Mouse (Mus musculus) spleen, adult 2 months (tissue): ENCODE results near the gene Dapk2. TPM values are rescaled to one million over a fixed set of nuclear protein-coding genes. Genes with fewer than 3 reads are reported as not detected.

Experiments
- DNase-seq, 2 experiments: peaks; one replicate each; pipeline versions ENCODE4 v3.0.0 to v3.0.0-alpha.2; 2012 to 2021; ENCODE audit warnings: low spot score in 2 of 2, low read depth in 1 of 2
- H3K27ac ChIP-seq: fragments of 200-500 bp; 2 replicates; pipeline ENCODE4 v1.5.1; 2012; ENCODE audit warnings: low read length, inconsistent platforms; ENCODE audit not compliant: insufficient read depth
- H3K27me3 ChIP-seq: fragments of 200-500 bp; 2 replicates; pipeline ENCODE4 v1.6.1; 2012; ENCODE audit warnings: mild to moderate bottlenecking, moderate library complexity, low read length, inconsistent platforms; ENCODE audit not compliant: control insufficient read depth, insufficient read depth
- H3K36me3 ChIP-seq: fragments of 200-500 bp; 2 replicates; pipeline ENCODE4 v1.6.1; 2012; ENCODE audit warnings: mild to moderate bottlenecking, low read length, inconsistent platforms; ENCODE audit not compliant: control insufficient read depth, insufficient read depth
- H3K4me1 ChIP-seq: fragments of 200-500 bp; 2 replicates; pipeline ENCODE4 v1.6.1; 2011; ENCODE audit warnings: inconsistent platforms; ENCODE audit not compliant: control insufficient read depth, insufficient read depth, insufficient read length
- H3K4me3 ChIP-seq: fragments of 200-500 bp; 2 replicates; pipeline ENCODE4 v1.5.1; 2011; ENCODE audit warnings: mild to moderate bottlenecking, inconsistent platforms; ENCODE audit not compliant: insufficient read depth, insufficient read length; ENCODE audit errors: extremely low read depth
- CTCF ChIP-seq: fragments of 200-500 bp; IDR thresholded peaks from 2 replicates; pipeline ENCODE4 v1.5.1; 2011; ENCODE audit warnings: mild to moderate bottlenecking, inconsistent platforms; ENCODE audit not compliant: insufficient read depth, insufficient read length, insufficient replicate concordance; ENCODE audit errors: extremely low read depth
- POLR2A ChIP-seq: fragments of 200-500 bp; IDR thresholded peaks from 2 replicates; pipeline ENCODE4 v1.6.1; 2011; ENCODE audit warnings: low read depth, low read length, inconsistent platforms
- WGBS: fragments of 180-500 bp; shearing (Covaris S2); methylation state at CpG from one replicate; pipeline ENCODE4 v1.1.7; 2018; 5-methylcytosine and 5-hydroxymethylcytosine counted together
- polyA plus RNA-seq: library from polyadenylated mRNA; depleted of rRNA; stranded (reverse); fragments of >200 nt; gene quantifications from 2 replicates; pipeline ENCODE4 v1.2.3, GENCODE M21; 2012; rRNA removed

Dapk2 gene
- polyA plus RNA-seq, 1 experiment, result 11.9 TPM

DNA sequence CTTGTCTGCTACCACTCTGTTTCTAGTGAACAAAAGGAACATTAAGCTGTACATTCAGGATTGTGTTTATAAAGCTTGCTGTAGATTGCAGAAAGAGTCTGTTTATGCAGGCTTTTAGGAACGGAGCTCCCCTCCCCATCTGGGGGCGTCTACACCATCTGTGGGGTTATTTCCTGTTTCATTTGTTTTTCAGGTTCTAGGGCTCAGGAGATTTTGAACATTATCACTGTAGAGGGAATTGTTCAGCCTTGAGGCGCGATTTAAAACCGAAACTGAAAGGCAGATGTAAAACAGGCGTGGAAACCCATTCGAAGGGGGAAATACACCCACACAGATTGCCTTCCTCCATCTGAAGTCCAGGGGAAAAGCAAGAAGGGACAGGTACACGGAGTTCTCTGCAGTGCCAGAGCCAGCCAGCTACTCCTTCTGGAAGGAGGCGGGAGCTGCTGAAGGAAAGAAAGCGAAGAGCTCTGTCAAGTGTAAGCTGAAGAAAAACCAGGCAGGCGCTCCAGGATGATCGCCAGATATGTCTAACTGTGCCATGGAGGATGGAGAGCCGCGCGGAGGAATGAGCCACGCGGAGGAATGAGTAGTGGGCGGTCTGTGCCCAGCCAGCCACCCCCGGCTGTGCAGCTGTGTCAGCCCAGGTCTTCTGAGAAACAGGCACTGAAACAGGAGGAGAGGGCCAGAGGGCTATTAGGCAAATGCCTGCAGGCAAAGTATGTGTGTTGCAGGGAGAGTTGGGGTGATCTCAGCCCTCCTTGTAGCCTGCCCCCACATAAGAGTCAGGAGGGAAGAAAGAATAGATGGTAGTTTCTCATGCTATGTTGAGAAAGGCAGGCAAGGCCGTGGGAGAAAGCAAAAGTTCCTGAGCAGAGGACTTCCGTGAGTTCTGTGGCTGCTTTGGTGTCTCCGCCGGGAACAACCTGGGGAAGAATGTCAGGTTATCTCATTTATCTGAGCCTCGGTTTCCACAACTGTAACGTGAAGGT is 147.4 kb downstream of the Dapk2 start:
- no peaks in the 10 kb centered on the region for H3K36me3 ChIP-seq
- TF ChIP-seq POLR2A (no peak), CTCF (no peak)
- no peaks in the 10 kb centered on the region for H3K27me3 ChIP-seq
- WGBS, result 20% methylated on average over 25 of the region's 25 CpGs
- H3K4me1 ChIP-seq, result no peaks in the 10 kb centered on the region
- H3K27ac ChIP-seq, result peak overlapping the region; percentile 78
- H3K4me3 ChIP-seq, result peak overlapping the region; percentile 66
- DNase-seq, result peak; percentile 45

DNA sequence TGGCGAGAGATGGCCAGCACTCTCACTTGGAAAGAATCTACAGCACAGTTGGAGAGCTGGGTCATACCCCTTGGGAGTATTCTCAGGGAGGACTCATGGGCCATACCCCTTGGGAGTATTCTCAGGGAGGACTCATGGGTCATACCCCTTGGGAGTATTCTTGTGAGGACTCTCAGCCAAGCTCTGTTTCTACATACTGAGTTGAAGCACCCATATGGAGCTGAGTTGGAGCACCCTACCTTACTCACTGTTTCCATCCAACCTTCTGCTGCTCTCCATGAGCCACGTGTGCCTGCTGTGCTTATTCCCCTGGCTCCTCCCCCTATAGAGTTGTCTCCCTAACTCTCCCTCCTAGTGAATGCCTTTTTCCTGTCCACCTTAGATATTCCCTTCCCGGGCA is 148.4 kb downstream of the Dapk2 start:
- H3K27me3 ChIP-seq, result no peaks in the 10 kb centered on the region
- 84% methylated on average over 3 of the region's 3 CpGs for WGBS
- no peak overlapping the region for H3K4me3 ChIP-seq
- no peak for DNase-seq
- H3K36me3 ChIP-seq, result no peaks in the 10 kb centered on the region
- no peak for TF ChIP-seq CTCF
- TF ChIP-seq POLR2A, result no peak
- no peak overlapping the region for H3K27ac ChIP-seq
- H3K4me1 ChIP-seq, result no peaks in the 10 kb centered on the region

DNA sequence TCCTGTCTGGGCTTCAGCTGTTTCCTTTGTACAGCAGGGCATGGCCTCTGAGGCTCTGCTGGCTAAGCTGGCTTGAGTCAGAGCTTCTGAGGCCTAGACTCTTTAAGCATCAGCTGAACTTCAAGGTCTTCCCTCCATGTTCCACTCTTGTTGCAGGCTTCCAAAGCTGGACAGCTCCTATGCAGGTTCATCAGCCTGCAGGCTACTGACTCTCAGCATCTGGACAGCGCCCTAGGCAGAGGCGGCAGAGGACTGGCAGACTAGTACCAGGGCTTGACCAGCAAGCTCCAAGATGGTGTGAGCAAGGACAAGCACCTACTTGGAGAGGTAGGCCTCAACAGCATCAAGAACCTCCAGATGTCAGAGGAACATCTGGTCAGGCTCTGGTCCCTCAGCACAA is 149.3 kb downstream of the Dapk2 start:
- H3K36me3 ChIP-seq, result no peaks in the 10 kb centered on the region
- H3K27me3 ChIP-seq, result no peaks in the 10 kb centered on the region
- WGBS, result 51% methylated on average over 2 of the region's 2 CpGs
- TF ChIP-seq POLR2A (no peak), CTCF (no peak)
- H3K4me1 ChIP-seq, result no peaks in the 10 kb centered on the region
- no peak overlapping the region for H3K4me3 ChIP-seq
- no peak overlapping the region for H3K27ac ChIP-seq
- DNase-seq, result no peak

DNA sequence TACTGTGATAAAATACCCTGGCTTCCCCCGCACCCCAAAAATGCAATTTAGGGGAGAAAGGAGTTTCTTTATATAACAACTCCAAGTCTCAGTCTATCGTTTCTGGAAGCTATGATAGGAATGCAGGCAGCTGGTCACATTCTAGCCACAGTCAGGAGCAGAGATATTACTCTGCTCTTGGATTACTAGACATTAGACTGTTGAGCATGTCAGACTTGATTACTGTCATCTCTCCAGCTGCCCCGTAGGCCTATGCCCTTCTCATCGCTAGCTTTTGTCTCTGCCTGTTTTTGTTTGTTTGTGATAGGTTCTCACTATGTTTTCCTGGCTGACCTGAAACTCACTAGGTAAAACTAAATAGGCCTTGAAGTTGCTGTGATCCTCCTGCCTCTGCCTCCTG is 150.7 kb downstream of the Dapk2 start:
- Histone ChIP-seq H3K4me3 (no peak overlapping the region), H3K27me3 (no peaks in the 10 kb centered on the region), H3K27ac (no peak overlapping the region), H3K36me3 (no peaks in the 10 kb centered on the region), H3K4me1 (no peaks in the 10 kb centered on the region)
- WGBS, result 93% methylated on average over 4 of the region's 4 CpGs
- DNase-seq, result no peak
- no peak for TF ChIP-seq POLR2A
- TF ChIP-seq CTCF, result no peak

DNA sequence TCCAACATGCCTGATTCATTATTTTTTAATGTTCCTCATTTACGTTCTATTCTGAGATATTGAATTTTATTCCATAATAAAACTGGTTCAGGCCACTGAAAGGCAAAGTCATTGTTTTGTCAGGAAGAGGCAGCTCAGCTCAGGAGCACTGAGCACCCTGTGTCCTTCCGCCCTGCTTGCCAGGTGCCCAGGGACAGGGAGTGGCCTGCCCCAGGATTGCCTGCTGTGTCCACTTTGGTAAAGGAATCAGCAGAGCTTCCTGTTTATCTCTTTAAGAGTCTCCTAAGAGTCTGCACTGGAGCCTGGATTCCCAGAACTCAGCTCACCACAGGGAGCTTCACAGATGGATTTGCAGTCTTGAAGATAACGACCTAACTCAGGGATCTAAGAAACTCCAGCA is 153.4 kb downstream of the Dapk2 start:
- Histone ChIP-seq H3K27me3 (no peaks in the 10 kb centered on the region), H3K4me1 (no peaks in the 10 kb centered on the region), H3K27ac (no peak overlapping the region), H3K4me3 (no peak overlapping the region), H3K36me3 (no peaks in the 10 kb centered on the region)
- TF ChIP-seq POLR2A, result no peak
- TF ChIP-seq CTCF, result no peak
- 74% methylated on average over 3 of the region's 3 CpGs for WGBS
- no peak for DNase-seq

DNA sequence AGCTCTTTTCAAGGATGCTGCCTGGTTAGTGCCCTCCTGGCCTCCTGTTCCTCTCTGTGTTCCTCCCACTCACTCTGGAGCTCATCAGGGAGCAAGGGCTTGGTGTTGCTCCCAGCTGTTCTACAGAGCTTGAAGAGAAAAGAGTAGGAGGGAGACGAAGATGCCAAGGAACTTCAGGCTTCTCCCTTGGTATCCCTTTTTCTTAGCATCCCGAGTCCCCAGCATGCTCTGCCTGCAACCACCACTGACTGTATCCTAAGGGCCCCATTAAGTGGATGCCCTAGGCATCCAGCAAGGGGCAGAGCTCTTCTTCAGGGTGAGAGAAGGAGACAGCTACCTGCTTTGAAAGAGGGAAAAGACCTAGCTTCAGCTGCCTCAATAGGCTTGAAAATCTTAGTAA is 158.6 kb downstream of the Dapk2 start:
- TF ChIP-seq CTCF, result no peak
- TF ChIP-seq POLR2A, result no peak
- no peak for DNase-seq
- H3K36me3 ChIP-seq, result no peaks in the 10 kb centered on the region
- H3K27ac ChIP-seq, result no peak overlapping the region
- no peaks in the 10 kb centered on the region for H3K4me1 ChIP-seq
- no peaks in the 10 kb centered on the region for H3K27me3 ChIP-seq
- no peak overlapping the region for H3K4me3 ChIP-seq
- 91% methylated on average over 2 of the region's 2 CpGs for WGBS

Other genes starting within 250 kb of the Dapk2 start
- gene Trip4, start 249.4 kb upstream of the Dapk2 start, polyA plus RNA-seq, result 3.0 and 4.2 TPM in 2 replicates
- gene Csnk1g1, start 249.3 kb upstream of the Dapk2 start, polyA plus RNA-seq, result 4.8 TPM in 2 replicates
- 99.8 and 117 TPM in 2 replicates for gene Ppib, start 98.0 kb upstream of the Dapk2 start, polyA plus RNA-seq
- 14.3 and 18.7 TPM in 2 replicates for gene Snx22, start 88.5 kb upstream of the Dapk2 start, polyA plus RNA-seq
- 33.2 and 33.6 TPM in 2 replicates for gene Snx1, start 31.6 kb upstream of the Dapk2 start, polyA plus RNA-seq
- 6.9 and 7.4 TPM in 2 replicates for gene Ciao2a, start 31.6 kb upstream of the Dapk2 start, polyA plus RNA-seq
- gene Herc1, start 192.2 kb downstream of the Dapk2 start, polyA plus RNA-seq, result 17.7 and 18.9 TPM in 2 replicates